Mouse (Mus musculus) gastrocnemius, postnatal 25 days (tissue): Measurements from ENCODE around the gene Sh3bgrl2. TPM values are rescaled to one million over a fixed set of nuclear protein-coding genes. Genes with fewer than 3 reads are reported as not detected.

Experiments used
- DNase-seq: peaks from one replicate; pipeline ENCODE4 v3.0.0; 2022
- total RNA-seq, 2 experiments: library from RNA; stranded (reverse); gene quantifications; 1 replicate in 1 of 2; 2 replicates in 1 of 2; pipeline ENCODE4 v1.2.3; 2021

The Sh3bgrl2 gene
- total RNA-seq, 2 experiments from 2014 or later, result 1.4 to 1.9 TPM

DNA sequence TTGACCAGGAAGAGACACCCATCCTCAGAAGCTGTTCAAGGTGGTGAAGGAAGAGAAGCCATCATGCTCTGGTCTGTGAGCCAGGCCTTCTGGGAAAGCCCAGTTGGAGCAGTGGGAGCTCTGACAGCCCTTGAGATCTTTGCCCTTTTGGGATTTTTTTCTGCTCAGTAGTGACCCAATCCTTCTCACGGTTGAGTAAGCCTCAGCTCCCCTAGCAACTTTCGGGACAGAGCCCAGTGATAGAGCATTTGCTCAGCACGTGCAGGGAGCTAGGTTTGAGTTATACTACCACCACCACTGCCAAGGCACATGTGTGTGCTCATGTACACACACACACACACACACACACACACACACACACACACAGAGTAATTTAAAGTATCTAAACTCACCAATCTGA lies 131.5 kb downstream of the Sh3bgrl2 start:
- DNase-seq, result no peak

DNA sequence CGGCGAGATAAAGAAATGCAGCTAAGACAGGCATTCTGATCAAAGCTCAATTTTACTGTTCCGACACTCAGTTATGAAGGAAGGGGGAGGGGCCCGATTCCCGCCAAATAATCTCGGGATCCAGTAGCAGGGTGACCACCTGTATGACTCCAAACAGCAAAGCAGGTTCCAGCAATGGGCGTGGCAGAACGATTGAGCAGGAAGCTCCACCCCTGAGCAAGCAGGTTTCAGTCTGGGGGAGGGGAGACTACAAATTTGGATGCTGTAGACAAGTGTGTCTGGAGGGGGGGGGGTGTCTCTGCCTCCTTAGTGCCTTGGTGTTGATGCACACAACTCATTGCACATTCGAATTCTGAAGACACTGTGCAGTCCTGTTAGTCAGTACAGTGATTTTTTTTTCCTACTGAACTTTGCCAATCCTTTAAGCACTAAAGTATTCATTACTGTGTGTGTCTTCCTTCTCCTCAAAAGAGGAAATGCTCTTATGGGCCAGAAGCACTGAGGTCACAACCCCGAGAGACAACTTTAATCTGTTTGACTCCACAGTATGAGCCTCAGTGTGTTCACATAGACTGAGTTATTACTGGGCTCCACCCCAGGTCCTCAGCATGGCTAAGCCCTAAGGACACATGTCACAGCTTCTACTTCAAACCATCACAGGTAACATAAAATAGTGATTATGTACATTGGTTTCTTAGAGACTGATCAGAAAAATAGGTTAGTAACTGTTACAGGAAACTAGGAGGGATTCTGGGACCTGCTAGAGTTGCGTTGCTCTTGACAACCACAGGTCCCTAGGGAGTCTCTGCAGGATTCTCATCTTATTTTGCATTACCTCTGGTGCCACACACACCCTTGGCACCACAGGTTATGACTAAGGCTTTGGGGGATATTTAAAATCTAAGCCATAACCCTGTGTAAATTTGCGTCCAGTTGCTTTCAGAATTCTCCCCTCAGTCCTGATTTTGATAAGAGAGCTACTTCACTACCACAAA lies 133.8 kb downstream of the Sh3bgrl2 start:
- DNase-seq, result no peak

DNA sequence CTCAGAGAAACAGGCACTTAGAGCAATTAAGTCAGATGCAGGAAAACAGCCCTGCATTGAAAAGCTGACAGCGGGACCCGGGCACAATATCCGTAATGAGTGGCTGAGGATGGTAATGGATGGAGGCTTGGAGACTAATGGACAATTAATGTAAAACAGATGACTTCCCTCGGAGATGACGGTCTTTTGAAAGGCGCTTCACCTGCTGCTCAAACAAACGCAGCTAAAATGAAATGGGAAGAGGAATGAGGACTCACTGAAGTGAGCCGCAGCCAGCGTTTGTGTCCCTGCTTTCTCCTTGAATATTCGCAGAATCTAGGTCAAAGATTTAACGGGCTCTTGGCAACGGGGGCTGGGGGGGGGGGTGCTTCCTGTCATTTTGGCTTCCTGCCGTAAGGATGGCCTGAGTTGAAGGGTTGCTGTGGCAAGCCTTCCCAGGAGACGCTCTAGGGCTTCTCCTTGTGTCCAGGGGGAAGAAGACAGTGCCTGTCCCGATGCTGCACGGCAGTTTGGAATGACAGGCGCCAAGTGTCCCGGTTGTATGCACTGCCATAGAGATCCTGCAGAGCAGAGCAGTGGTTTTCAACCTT lies 138.5 kb downstream of the Sh3bgrl2 start:
- no peak for DNase-seq

DNA sequence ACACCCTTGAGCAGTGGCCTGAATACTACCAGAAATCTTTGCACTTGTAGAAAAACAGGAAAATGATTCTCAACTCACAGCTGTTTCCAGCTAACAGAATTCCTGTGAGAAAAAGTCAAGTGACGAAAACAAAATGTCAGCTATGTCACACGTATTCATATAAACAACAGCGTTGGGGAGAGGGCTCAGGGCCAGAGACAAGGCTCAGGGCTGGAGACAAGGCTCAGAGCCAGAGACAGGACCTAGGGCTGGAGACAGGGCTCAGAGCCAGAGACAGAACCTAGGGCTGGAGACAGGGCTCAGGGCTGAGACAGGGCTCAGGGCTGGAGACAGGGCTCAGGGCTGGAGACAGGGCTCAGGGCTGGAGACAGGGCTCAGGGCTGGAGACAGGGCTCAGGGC lies 139.8 kb downstream of the Sh3bgrl2 start:
- DNase-seq, result no peak

Other genes with a start within 250 kb of the Sh3bgrl2 start
- 1 to 10 TPM in 1 of 2 experiments, under 1 TPM in 1; 0.99 to 2.2 TPM for gene Lca5, start 107.2 kb upstream of the Sh3bgrl2 start, total RNA-seq